Mouse (Mus musculus) CH12.LX (cell line): ENCODE results near the gene Clk3. TPM values are rescaled to one million over a fixed set of nuclear protein-coding genes. Genes with fewer than 3 reads are reported as not detected.

Experiments
- DNase-seq: peaks from one replicate; pipeline ENCODE4 v3.0.0-alpha.2; 2013; ENCODE audit errors: extremely low read depth
- H3K27ac ChIP-seq: 2 replicates; pipeline ENCODE4 v1.5.1; 2012; ENCODE audit warnings: low read depth, mild to moderate bottlenecking, control low read depth, moderate library complexity; ENCODE audit not compliant: insufficient read depth
- H3K27me3 ChIP-seq: replicated peaks from 2 replicates; pipeline ENCODE3; 2012; ENCODE audit warnings: inconsistent platforms
- H3K36me3 ChIP-seq, 2 experiments: replicated peaks in 1 of 2; 2 replicates each; pipeline versions ENCODE3 to v1.6.1; 2012; ENCODE audit warnings: inconsistent platforms in 1 of 2, low read length in 1 of 2, mild to moderate bottlenecking in 1 of 2, mixed read lengths in 1 of 2, moderate library complexity in 1 of 2; ENCODE audit not compliant: control insufficient read depth in 1 of 2, insufficient read depth in 1 of 2
- H3K4me1 ChIP-seq, 2 experiments: 2 replicates each; pipeline ENCODE4 v1.6.1; 2012; ENCODE audit warnings: inconsistent platforms in 1 of 2, moderate library complexity in 1 of 2; ENCODE audit not compliant: insufficient read depth in 2 of 2, control insufficient read depth in 1 of 2
- H3K4me2 ChIP-seq: 2 replicates; pipeline ENCODE4 v1.6.1; 2012; ENCODE audit warnings: low read depth, mild to moderate bottlenecking, control low read depth; ENCODE audit not compliant: poor library complexity, insufficient read depth, severe bottlenecking
- H3K4me3 ChIP-seq, 3 experiments: fragments of 150-350 bp in 1 of 3; sonication (generic) in 1 of 3; replicated peaks in 1 of 3; 2 replicates each; pipeline versions ENCODE3 to v1.5.1; 2011 to 2012; ENCODE audit warnings: low read depth in 2 of 3, low read length in 2 of 3, mild to moderate bottlenecking in 2 of 3, moderate library complexity in 2 of 3, control low read depth in 1 of 3, improper control_type of control experiment in 1 of 3, inconsistent platforms in 1 of 3, mixed read lengths in 1 of 3; ENCODE audit not compliant: poor library complexity in 1 of 3
- H3K79me2 ChIP-seq: replicated peaks from 2 replicates; pipeline ENCODE4 v1.6.1; 2012; ENCODE audit warnings: mild to moderate bottlenecking, moderate library complexity; ENCODE audit not compliant: control insufficient read depth, poor library complexity, insufficient read depth, severe bottlenecking; ENCODE audit errors: extremely low read depth
- H3K9ac ChIP-seq: 2 replicates; pipeline ENCODE4 v1.6.1; 2012; ENCODE audit warnings: low read depth, mild to moderate bottlenecking, control low read depth, moderate library complexity; ENCODE audit not compliant: insufficient read depth
- H3K9me3 ChIP-seq: replicated peaks from 2 replicates; pipeline ENCODE3; 2012; ENCODE audit warnings: low read length, inconsistent platforms, mixed read lengths
- CHD1 ChIP-seq: IDR thresholded peaks from 2 replicates; pipeline ENCODE4 v1.6.1; 2012; ENCODE audit warnings: low read depth, low read length, improper control_type of control experiment, inconsistent platforms
- CHD2 ChIP-seq: IDR thresholded peaks from 2 replicates; pipeline ENCODE4 v1.6.1; 2011; ENCODE audit warnings: low read length, improper control_type of control experiment
- ELF1 ChIP-seq: IDR thresholded peaks from 2 replicates; pipeline ENCODE4 v1.6.1; 2014; ENCODE audit warnings: low read depth, mild to moderate bottlenecking, inconsistent platforms, low read length, improper control_type of control experiment
- EP300 ChIP-seq: IDR thresholded peaks from 2 replicates; pipeline ENCODE4 v1.6.1; 2011; ENCODE audit warnings: low read length, improper control_type of control experiment
- HCFC1 ChIP-seq: IDR thresholded peaks from 2 replicates; pipeline ENCODE4 v1.6.1; 2012; ENCODE audit warnings: low read depth, mild to moderate bottlenecking, inconsistent platforms, low read length, improper control_type of control experiment
- JUN ChIP-seq: IDR thresholded peaks from 2 replicates; pipeline ENCODE4 v1.6.1; 2011; ENCODE audit warnings: low read depth, mild to moderate bottlenecking, low read length, improper control_type of control experiment, moderate library complexity; ENCODE audit not compliant: insufficient read depth
- MAFK ChIP-seq: IDR thresholded peaks from 2 replicates; pipeline ENCODE4 v1.6.1; 2011; ENCODE audit warnings: low read length, improper control_type of control experiment; ENCODE audit not compliant: insufficient replicate concordance
- MAZ ChIP-seq: IDR thresholded peaks from 2 replicates; pipeline ENCODE4 v1.6.1; 2012; ENCODE audit warnings: low read depth, mild to moderate bottlenecking, inconsistent platforms, low read length, improper control_type of control experiment, moderate library complexity
- MEF2A ChIP-seq: IDR thresholded peaks from 2 replicates; pipeline ENCODE4 v1.6.1; 2014; ENCODE audit warnings: low read depth, mild to moderate bottlenecking, inconsistent platforms, low read length, improper control_type of control experiment, borderline replicate concordance
- NELFE ChIP-seq: IDR thresholded peaks from 2 replicates; pipeline ENCODE4 v1.6.1; 2011; ENCODE audit warnings: low read depth, low read length, improper control_type of control experiment
- POLR2AphosphoS2 ChIP-seq: IDR thresholded peaks from 2 replicates; pipeline ENCODE4 v1.6.1; 2011; ENCODE audit warnings: low read depth, low read length, improper control_type of control experiment
- RCOR1 ChIP-seq: conservative IDR thresholded peaks from 2 replicates; pipeline ENCODE4 v1.6.1; 2012; ENCODE audit warnings: low read depth, mild to moderate bottlenecking, inconsistent platforms, low read length, improper control_type of control experiment
- SIN3A ChIP-seq: IDR thresholded peaks from 2 replicates; pipeline ENCODE4 v1.6.1; 2012; ENCODE audit warnings: low read length, improper control_type of control experiment, inconsistent platforms
- SMC3 ChIP-seq: IDR thresholded peaks from 2 replicates; pipeline ENCODE4 v1.6.1; 2011; ENCODE audit warnings: low read depth, low read length, improper control_type of control experiment
- TCF12 ChIP-seq: IDR thresholded peaks from 2 replicates; pipeline ENCODE4 v1.6.1; 2014; ENCODE audit warnings: low read depth, mild to moderate bottlenecking, inconsistent platforms, low read length, improper control_type of control experiment
- UBTF ChIP-seq: IDR thresholded peaks from 2 replicates; pipeline ENCODE4 v1.6.1; 2012; ENCODE audit warnings: low read depth, mild to moderate bottlenecking, inconsistent platforms, low read length, improper control_type of control experiment, moderate library complexity
- USF2 ChIP-seq: conservative IDR thresholded peaks from 2 replicates; pipeline ENCODE4 v1.6.1; 2011; ENCODE audit warnings: low read depth, low read length, improper control_type of control experiment
- ZC3H11A ChIP-seq: IDR thresholded peaks from 2 replicates; pipeline ENCODE4 v1.6.1; 2012; ENCODE audit warnings: low read depth, mild to moderate bottlenecking, inconsistent platforms, low read length, improper control_type of control experiment
- ZMIZ1 ChIP-seq: IDR thresholded peaks from 2 replicates; pipeline ENCODE4 v1.6.1; 2012; ENCODE audit warnings: low read depth, mild to moderate bottlenecking, inconsistent platforms, low read length, improper control_type of control experiment
- ZNF384 ChIP-seq: IDR thresholded peaks from 2 replicates; pipeline ENCODE4 v1.6.1; 2012; ENCODE audit warnings: low read depth, low read length, improper control_type of control experiment, inconsistent platforms
- dilution Hi-C: fragments of 300-500 bp; cut with MboI; formaldehyde crosslinking; loops from 2 replicates; pipeline ENCODE4 v1.14.3; 2020; ENCODE audit warnings: low sequenced_read_pairs; ENCODE audit not compliant: extremely low pct_unique_long_range_greater_than_20kb, extremely low pct_ligation_motif_present
- in situ Hi-C: fragments of 300-500 bp; cut with MboI; formaldehyde crosslinking; loops from 3 replicates; pipeline ENCODE4 v1.14.3; 2019; ENCODE audit warnings: low sequenced_read_pairs, low pct_ligation_motif_present, low pct_unique_long_range_greater_than_20kb, mixed read lengths
- polyA plus RNA-seq: library from polyadenylated mRNA; unstranded; fragments of >175 nt; gene quantifications from 2 replicates; pipeline ENCODE4 v1.2.1, GENCODE M21; 2012; ENCODE audit warnings: low read depth; ENCODE audit not compliant: insufficient read length
- total RNA-seq, 2 experiments: library from RNA; depleted of rRNA; stranded (reverse); fragments of 300-350 nt in 1 of 2; fragments of >200 nt in 1 of 2; gene quantifications; 2 replicates each; pipeline ENCODE4 v1.2.3; 2012 to 2014

Clk3 gene
- total and polyA plus RNA-seq, 3 experiments: 46.7 to 87.7 (median 62.4) TPM

GRCm38 (mm10) chr9:57739863-57740262, 25.8 kb downstream of the Clk3 start:
- in situ Hi-C loops: no loop called here
- TF ChIP-seq HCFC1: no peak
- TF ChIP-seq POLR2AphosphoS2: no peak
- no peak for TF ChIP-seq SIN3A
- no peak for TF ChIP-seq MEF2A
- TF ChIP-seq CHD2: no peak
- no peak for TF ChIP-seq JUN
- no peak for TF ChIP-seq SMC3
- TF ChIP-seq NELFE: no peak
- TF ChIP-seq MAZ: no peak
- Histone ChIP-seq H3K4me1 (peaks cover 0 to 16% of the 10 kb centered on the region in 2 experiments; a peak in 2 of 4 replicates), H3K4me3 (no peak overlapping the region), H3K9ac (no peak overlapping the region), H3K36me3 (peaks cover 43 to 88% of the 10 kb centered on the region in 2 experiments), H3K79me2 (no peaks in the 10 kb centered on the region), H3K27me3 (no peaks in the 10 kb centered on the region), H3K9me3 (no peaks in the 10 kb centered on the region), H3K27ac (no peak overlapping the region), H3K4me2 (no peak overlapping the region)
- no peak for DNase-seq
- dilution Hi-C loops: no loop called here

- Histone ChIP-seq H3K9me3 (no peaks in the 10 kb centered on the region), H3K79me2 (peaks cover 6% of the 10 kb centered on the region; the same call in 1 of the 2 replicates), H3K27ac (no peak overlapping the region), H3K4me3 (no peak overlapping the region), H3K4me2 (no peak overlapping the region), H3K36me3 (peaks cover 27 to 86% of the 10 kb centered on the region in 2 experiments), H3K27me3 (no peaks in the 10 kb centered on the region), H3K9ac (no peak overlapping the region), H3K4me1 (no peaks in the 10 kb centered on the region)
- in situ Hi-C loops (no loop called here), dilution Hi-C loops (no loop called here)
- DNase-seq: no peak
- TF ChIP-seq ZC3H11A (no peak), ZNF384 (no peak), EP300 (no peak), POLR2AphosphoS2 (no peak), UBTF (no peak), USF2 (no peak), MAFK (no peak)
Measured at GRCm38 (mm10) chr9:57733606-57734005, 32.1 kb downstream of the Clk3 start.

- no peak overlapping the region for H3K4me2 ChIP-seq
- H3K36me3 ChIP-seq: peaks cover 37 to 89% of the 10 kb centered on the region in 2 experiments
- peaks cover 11% of the 10 kb centered on the region; the same call in 1 of the 2 replicates for H3K79me2 ChIP-seq
- no peak for TF ChIP-seq TCF12
- TF ChIP-seq NELFE: no peak
- TF ChIP-seq RCOR1: no peak
- TF ChIP-seq ZMIZ1: no peak
- no peak for TF ChIP-seq ELF1
- TF ChIP-seq CHD1: no peak
- no peaks in the 10 kb centered on the region for H3K27me3 ChIP-seq
- DNase-seq: no peak
- no peak overlapping the region for H3K27ac ChIP-seq
- no peak overlapping the region for H3K4me3 ChIP-seq
- no peaks in the 10 kb centered on the region for H3K4me1 ChIP-seq
- in situ Hi-C loops (no loop called here), dilution Hi-C loops (no loop called here)
- no peak overlapping the region for H3K9ac ChIP-seq
- peaks cover 2% of the 10 kb centered on the region for H3K9me3 ChIP-seq
Measured at GRCm38 (mm10) chr9:57728312-57728711, 37.3 kb downstream of the Clk3 start.
